Mouse (Mus musculus) lung, postnatal 0 days (tissue): ENCODE measurements around the gene Bpifb9b.
"Not testable (repeated sequence)": the region's sequence is repeated elsewhere in the genome, so short reads cannot be mapped to it uniquely, and the experiment has no call there.

ENCODE experiments used
- CTCF ChIP-seq: IDR thresholded peaks from 2 replicates; pipeline ENCODE4 v1.5.1; 2016; ENCODE audit warnings: antibody characterized with exemption, mild to moderate bottlenecking
- EP300 ChIP-seq: IDR thresholded peaks from 2 replicates; pipeline ENCODE4 v1.6.1; 2016; ENCODE audit warnings: antibody characterized with exemption, mild to moderate bottlenecking, control low read depth

- TF ChIP-seq CTCF, EP300: not testable (repeated sequence)
These were observed 15.2 kb upstream of the Bpifb9b start for GRCm38 (mm10) chr2:154291866-154292265.
